Mouse (Mus musculus) lung, adult 2 months (tissue): ENCODE measurements around the gene Ptprd.

Source experiments
- CTCF ChIP-seq: fragments of 200-500 bp; IDR thresholded peaks from 2 replicates; pipeline ENCODE4 v1.5.1; 2011; ENCODE audit warnings: mild to moderate bottlenecking, low read length, control low read depth; ENCODE audit not compliant: insufficient read depth
- POLR2A ChIP-seq: fragments of 200-500 bp; IDR thresholded peaks from 2 replicates; pipeline ENCODE4 v1.6.1; 2011; ENCODE audit warnings: low read depth, mild to moderate bottlenecking, control low read depth, low read length, borderline replicate concordance; ENCODE audit errors: extremely low read depth

- TF ChIP-seq CTCF: no peak
- TF ChIP-seq POLR2A: no peak
These were observed 1951.1 kb downstream of the Ptprd start for GRCm38 (mm10) chr4:76260686-76261085.
